Mouse (Mus musculus): ENCODE data around the gene Neurod6.
"Not testable (repeated sequence)": the region's sequence is repeated elsewhere in the genome, so short reads cannot be mapped to it uniquely, and the experiment has no call there.

Gene Neurod6

GRCm38 (mm10) chr6:55680974-55681373 is at the start of gene Neurod6:
Gene Neurod6, minus strand, starts transcription at chr6:55681263.
- no peak for DNase-seq (ENCODE audit: low spot score in 2 of 2)

DNA sequence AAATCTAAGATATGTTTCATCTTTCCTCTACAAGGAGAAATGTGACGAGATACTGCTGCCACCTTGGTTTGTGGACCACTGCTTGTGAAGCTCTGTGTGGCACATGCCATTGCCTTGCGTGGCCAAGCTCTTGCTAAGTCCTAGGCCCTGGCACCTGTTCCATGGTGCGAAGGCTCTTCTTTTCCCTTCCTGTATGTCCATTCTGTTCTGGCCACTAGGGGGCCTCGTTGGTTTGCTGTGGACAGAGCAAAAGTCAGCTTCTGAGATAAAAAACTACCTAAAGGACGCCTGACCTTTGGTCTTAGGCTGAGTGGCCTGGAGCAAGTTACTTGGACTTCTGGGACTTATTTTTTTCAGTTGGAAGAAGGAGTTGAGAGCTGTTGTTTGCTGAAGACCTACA is 36.1 kb upstream of the Neurod6 start:
- DNase-seq (ENCODE audit: low spot score in 2 of 2): no peak

DNA sequence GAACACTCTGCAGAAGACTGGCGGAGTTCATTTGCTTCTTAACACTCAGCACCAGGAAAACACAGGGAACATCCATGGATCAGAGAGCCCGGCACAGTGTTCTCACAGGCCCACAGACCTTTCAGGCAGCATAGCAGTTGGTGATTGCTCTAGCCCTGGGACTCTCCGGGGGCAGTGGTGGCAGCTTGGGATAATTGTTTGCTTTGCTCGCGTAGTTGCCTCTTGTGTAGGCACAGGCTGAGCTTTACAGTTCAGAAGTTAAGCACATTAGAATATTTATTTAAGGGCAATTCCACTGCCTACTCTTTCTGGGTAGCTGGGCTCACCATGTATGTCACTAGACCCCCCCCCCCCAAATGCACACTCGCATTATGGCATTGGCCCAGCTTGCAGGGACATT is 34.4 kb upstream of the Neurod6 start:
- DNase-seq (ENCODE audit: low spot score in 2 of 2): no peak

- not testable (repeated sequence) for DNase-seq (ENCODE audit: low spot score in 2 of 2)
Measured at GRCm38 (mm10) chr6:55710913-55711312, 29.9 kb upstream of the Neurod6 start.

- DNase-seq (ENCODE audit: low spot score in 2 of 2): no peak
Measured at GRCm38 (mm10) chr6:55704759-55705104, 23.7 kb upstream of the Neurod6 start.

- no peak for DNase-seq (ENCODE audit: low spot score in 2 of 2)
Measured at GRCm38 (mm10) chr6:55704061-55704758, 23.1 kb upstream of the Neurod6 start.

DNA sequence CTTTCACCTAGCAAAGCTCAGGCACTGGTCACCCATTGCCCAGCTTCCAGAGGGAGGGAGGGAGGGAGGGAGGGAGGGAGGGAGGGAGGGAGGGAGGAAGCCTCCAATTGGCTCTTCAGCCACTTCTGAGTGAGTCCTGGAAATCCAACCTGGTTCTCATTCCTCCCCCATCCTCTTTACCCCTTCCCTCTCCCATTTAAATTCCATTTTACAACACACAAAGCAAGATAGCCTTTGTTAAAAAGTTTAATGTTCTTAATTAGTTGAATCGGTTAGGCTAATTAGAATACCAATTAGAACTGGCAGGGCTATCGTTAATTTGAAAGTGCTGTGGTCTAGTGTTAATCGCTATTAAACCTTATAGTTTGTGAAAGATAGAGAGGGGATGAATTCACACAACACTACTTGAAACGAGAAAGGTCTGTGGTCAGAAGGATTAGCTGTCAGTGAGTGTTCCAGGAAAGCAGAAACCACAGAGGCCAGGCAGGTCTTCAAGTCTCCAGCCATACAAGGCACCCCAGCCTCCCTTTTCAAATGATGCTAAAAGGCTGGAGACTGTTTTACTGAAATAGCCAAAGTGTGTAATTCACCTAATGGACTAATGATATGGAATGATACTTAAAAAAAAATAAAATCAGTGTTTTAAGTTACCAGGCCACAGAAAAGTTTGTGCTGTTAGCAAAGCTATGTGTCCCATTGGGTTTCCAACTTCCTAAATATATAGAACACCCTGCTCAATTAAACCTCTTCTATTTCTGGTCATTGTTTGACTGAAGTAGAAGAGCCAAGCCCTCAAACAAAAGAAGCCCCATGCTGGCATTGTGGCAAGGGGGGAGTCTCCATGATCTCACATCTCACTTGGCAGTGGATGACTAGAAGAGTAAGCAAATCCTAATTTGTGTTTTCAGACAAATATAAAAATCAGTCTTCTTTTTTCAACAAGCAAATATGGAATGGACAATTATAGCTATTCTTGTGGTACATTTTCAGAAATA is 19.6 kb upstream of the Neurod6 start:
- DNase-seq (ENCODE audit: low spot score in 2 of 2): no peak

DNA sequence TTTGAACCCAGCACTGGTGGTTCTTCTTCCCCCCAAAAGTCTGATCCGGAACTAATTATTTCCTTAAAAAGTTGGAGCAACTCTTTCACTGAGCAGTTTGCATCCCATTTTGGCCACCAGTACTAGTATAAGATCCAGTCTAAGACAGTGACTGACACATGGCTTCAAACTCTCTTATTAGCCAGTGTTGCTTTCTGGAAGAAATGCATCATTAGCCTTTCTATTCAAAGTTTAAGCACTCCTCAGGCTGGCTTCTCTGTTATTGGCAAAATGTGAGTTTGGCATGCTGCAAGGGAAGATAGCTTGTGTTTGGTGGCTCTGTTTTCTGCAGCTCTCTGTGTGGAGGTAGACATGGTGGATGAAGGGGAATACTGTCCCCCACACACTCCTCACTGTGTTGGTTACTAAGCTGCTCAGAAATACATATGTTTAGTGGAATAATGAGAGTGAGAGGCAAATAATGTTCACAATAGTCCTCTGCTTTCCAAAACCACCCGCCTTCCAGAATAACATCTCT is 9.0 kb upstream of the Neurod6 start:
- DNase-seq (ENCODE audit: low spot score in 2 of 2): no peak

DNA sequence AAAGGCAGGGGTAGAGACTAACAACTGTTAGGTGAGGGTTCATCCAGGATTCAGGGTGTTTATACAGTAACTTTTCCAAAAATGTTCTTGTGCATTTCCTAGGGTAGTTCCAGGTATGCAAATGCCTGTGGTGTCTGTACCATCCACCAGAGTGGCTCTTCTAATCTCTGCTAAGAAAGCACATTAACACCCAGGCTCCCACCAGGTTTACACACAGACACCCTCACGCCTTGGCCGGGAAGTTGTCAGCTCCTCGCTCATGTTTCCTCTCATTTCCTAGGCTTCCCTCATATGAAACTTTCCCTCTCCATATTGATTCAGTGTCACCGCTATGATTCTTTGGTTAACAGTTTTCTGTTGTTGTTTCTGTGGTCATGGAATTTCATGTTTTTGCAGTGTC is 2.4 kb upstream of the Neurod6 start:
- no peak for DNase-seq (ENCODE audit: low spot score in 2 of 2)

- no peak for DNase-seq (ENCODE audit: low spot score in 2 of 2)
Measured at GRCm38 (mm10) chr6:55682886-55683285, 1.8 kb upstream of the Neurod6 start.

GRCm38 (mm10) chr6:55678571-55679185 is 2.4 kb downstream of the Neurod6 start:
- no peak for DNase-seq (ENCODE audit: low spot score in 2 of 2)

DNA sequence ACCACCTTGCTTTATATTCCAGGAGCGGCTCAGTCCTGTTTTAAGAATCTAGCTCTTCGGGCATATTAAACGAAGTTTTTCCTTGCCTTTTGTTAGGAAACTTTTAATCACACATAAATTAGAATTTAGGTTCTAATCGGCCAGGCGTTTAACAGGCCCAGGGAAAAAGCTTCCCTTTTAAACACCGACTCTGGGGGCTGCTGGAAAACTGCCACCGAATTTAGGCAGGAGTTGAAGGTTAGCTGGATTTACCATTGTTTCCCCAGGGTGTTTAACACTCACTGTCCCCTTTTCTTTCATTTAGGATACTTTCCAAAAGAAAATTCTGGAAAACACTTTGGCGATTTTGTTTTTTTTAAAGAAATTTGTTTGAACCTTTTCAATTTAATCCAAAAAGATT is 3.7 kb downstream of the Neurod6 start:
- DNase-seq (ENCODE audit: low spot score in 2 of 2): no peak

GRCm38 (mm10) chr6:55676663-55677311 is 4.3 kb downstream of the Neurod6 start:
- DNase-seq (ENCODE audit: low spot score in 2 of 2): no peak

DNA sequence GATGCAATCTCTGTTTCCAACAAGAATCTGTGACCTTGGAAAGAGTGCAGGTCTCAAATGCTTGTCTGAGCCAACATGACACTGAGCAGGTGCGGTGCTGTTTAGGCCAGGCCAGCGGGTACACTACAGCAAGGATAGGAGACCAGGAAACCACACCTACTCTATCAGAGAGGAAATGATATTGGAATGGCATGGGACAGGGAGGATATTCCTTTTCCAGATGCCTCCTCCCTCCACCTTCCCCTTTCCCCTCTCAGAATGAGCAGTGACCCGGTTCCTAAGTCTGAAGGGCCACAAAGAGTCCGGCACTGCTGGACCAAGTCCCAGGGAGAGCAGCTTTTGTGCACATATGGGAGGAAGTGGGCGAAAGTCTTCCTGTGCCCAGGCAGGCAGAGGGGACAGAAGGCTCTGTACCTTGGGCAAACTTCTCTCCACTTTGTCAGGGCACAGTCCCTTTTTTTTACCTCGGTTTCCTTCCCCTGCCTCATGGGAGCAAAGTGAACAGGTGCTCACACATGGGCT is 4.9 kb downstream of the Neurod6 start:
- no peak for DNase-seq (ENCODE audit: low spot score in 2 of 2)

DNA sequence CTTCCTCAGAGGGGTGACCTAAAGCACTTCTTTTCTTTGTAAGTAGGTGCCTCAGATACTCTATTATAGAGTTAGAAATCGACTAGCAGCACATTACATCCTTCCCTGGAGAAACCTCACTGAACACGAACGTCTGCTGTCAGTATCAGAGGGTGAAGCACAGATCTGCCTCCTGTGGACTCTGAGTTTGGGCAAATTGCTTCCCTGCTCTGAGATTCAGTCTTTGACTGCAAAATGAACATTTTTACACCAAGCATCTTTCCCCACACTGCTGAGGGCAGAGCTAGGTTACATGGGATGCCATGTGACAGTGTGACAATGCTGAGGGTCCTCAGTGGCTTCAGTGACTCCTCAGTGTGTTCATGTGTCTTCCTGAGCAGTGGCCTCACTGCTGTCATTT is 13.3 kb downstream of the Neurod6 start:
- DNase-seq (ENCODE audit: low spot score in 2 of 2): no peak

GRCm38 (mm10) chr6:55661126-55661915 is 19.7 kb downstream of the Neurod6 start:
- DNase-seq (ENCODE audit: low spot score in 2 of 2): no peak

- no peak for DNase-seq (ENCODE audit: low spot score in 2 of 2)
Measured at GRCm38 (mm10) chr6:55649996-55650395, 31.1 kb downstream of the Neurod6 start.

- DNase-seq (ENCODE audit: low spot score in 2 of 2): no peak
Measured at GRCm38 (mm10) chr6:55649581-55649980, 31.5 kb downstream of the Neurod6 start.

GRCm38 (mm10) chr6:55648886-55649285 is 32.2 kb downstream of the Neurod6 start:
- no peak for DNase-seq (ENCODE audit: low spot score in 2 of 2)

GRCm38 (mm10) chr6:55647771-55648280 is 33.2 kb downstream of the Neurod6 start:
- DNase-seq (ENCODE audit: low spot score in 2 of 2): no peak

Data from natural killer cell, adult 2 months (primary cell).